Mouse (Mus musculus) neural tube, embryonic 15.5 days (tissue): Measurements from ENCODE around the gene Rad52. TPM values are rescaled to one million over a fixed set of nuclear protein-coding genes. Genes with fewer than 3 reads are reported as not detected.

Source experiments
- ATAC-seq: fragments of 200-750 bp; cut with Nextera tagmentation; 2 replicates; pipeline ENCODE4 v1.8.0; 2017; ENCODE audit warnings: mild to moderate bottlenecking, moderate TSS enrichment, moderate library complexity; ENCODE audit not compliant: low FRiP score
- H3K27ac ChIP-seq: fragments of 300-500 bp; sonication (generic); replicated peaks from 2 replicates; pipeline ENCODE4 v1.5.1; 2015; ENCODE audit warnings: mild to moderate bottlenecking, inconsistent platforms
- H3K27me3 ChIP-seq: fragments of 300-500 bp; sonication (generic); replicated peaks from 2 replicates; pipeline ENCODE4 v1.6.1; 2015; ENCODE audit warnings: inconsistent platforms
- H3K36me3 ChIP-seq: fragments of 300-500 bp; sonication (generic); 2 replicates; pipeline ENCODE4 v1.6.1; 2015; ENCODE audit warnings: inconsistent platforms
- H3K4me1 ChIP-seq: fragments of 300-500 bp; sonication (generic); 2 replicates; pipeline ENCODE4 v1.6.1; 2015; ENCODE audit warnings: inconsistent platforms
- H3K4me2 ChIP-seq: fragments of 300-500 bp; sonication (generic); 2 replicates; pipeline ENCODE4 v1.6.1; 2015; ENCODE audit warnings: inconsistent platforms, mild to moderate bottlenecking, moderate library complexity
- H3K4me3 ChIP-seq: fragments of 300-500 bp; sonication (generic); replicated peaks from 2 replicates; pipeline ENCODE4 v1.5.1; 2015; ENCODE audit warnings: mild to moderate bottlenecking, inconsistent platforms
- H3K9ac ChIP-seq: fragments of 300-500 bp; sonication (generic); replicated peaks from 2 replicates; pipeline ENCODE4 v1.6.1; 2015; ENCODE audit warnings: mild to moderate bottlenecking, inconsistent platforms
- H3K9me3 ChIP-seq: fragments of 300-500 bp; sonication (generic); replicated peaks from 2 replicates; pipeline ENCODE4 v1.6.1; 2016; ENCODE audit warnings: inconsistent platforms
- WGBS: fragments of 180-500 bp; shearing (Covaris S2); methylation state at CpG from one replicate; pipeline ENCODE4 v1.1.7; 2015; ENCODE audit warnings: mixed read lengths; 5-methylcytosine and 5-hydroxymethylcytosine counted together
- polyA plus RNA-seq: library from polyadenylated mRNA; unstranded; fragments of >200 nt; fragmentation: Nextera tagmentation; extraction: Ambion mirVana; gene quantifications from 2 replicates; pipeline ENCODE4 v1.2.1, GENCODE M21; 2015

The Rad52 gene
- polyA plus RNA-seq, 1 experiment from 2014 or later = 25.7 TPM

DNA sequence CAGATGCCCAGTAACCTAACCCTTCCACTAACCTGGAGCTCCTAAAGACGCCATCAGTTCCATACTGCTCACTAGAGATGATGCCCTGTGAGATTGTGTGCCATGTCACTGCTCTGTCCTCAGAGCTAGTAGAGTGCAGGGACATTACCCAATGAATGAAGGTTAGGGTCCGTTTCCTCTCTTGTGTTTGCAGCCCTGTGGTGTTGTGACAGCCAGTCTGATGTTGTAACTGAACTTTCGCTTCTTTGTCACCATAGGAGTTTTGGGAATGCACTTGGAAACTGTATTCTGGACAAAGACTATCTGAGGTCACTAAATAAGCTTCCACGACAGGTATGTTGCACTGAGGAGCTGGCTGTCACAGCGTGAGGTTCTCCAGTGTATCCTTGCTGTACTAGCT lies 13.2 kb downstream of the Rad52 start:
- Histone ChIP-seq H3K27me3 (no peaks in the 10 kb centered on the region), H3K4me3 (no peak overlapping the region), H3K4me2 (no peak overlapping the region), H3K9me3 (no peaks in the 10 kb centered on the region), H3K4me1 (no peaks in the 10 kb centered on the region), H3K9ac (no peak overlapping the region), H3K27ac (no peak overlapping the region), H3K36me3 (peaks cover 59% of the 10 kb centered on the region)
- WGBS = 92% methylated on average over 5 of the region's 5 CpGs
- no peak for ATAC-seq

DNA sequence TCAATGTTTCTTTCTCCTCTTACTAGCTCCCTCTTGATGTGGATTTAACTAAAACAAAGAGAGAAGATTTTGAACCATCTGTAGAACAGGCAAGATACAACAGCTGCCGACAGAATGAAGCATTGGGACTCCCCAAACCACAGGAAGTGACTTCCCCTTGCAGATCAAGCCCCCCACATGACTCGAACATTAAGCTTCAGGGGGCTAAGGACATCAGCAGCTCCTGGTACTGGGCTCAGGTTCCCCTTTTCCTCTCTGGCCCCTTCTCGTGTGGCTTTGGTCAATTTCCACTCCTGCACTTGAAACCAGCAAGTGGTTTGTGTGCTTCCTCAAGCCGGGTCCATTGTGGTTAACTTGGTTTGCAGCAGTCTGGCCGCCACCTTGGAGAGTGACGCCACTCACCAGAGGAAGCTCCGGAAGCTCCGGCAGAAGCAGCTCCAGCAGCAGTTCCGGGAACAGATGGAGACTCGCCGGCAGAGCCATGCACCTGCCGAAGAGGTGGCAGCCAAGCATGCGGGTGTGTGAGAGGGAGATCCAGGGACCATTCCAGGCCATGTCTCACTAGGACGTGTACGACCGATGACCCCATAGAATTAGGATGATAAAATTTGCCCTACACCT lies 16.2 kb downstream of the Rad52 start:
- Histone ChIP-seq H3K9ac (no peak overlapping the region), H3K9me3 (no peaks in the 10 kb centered on the region), H3K4me3 (no peak overlapping the region), H3K4me1 (no peaks in the 10 kb centered on the region), H3K36me3 (peaks cover 66% of the 10 kb centered on the region), H3K27ac (no peak overlapping the region), H3K27me3 (no peaks in the 10 kb centered on the region), H3K4me2 (no peak overlapping the region)
- WGBS = 90% methylated on average over 16 of the region's 16 CpGs
- no peak for ATAC-seq

DNA sequence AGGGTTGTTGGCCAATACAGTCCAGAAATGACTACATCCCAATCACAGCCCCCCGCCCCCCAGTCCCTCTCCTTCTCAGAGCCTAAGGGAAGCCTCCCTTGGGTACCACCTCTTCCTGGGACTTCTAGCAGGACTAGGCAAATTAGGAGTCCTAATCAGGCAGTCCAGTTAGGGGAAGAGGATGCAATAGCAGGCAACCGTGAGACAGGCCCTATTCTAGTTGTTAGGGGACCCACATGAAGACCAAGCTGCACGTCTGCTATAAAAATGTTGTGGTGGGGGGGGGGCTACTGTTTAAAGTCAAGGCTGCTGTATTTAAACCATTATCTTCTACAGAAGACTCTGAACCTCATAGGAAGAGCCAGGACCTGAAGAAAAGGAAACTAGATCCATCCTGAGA lies 19.6 kb downstream of the Rad52 start:
- no peaks in the 10 kb centered on the region for H3K27me3 ChIP-seq
- no peak overlapping the region for H3K27ac ChIP-seq
- peaks cover 72% of the 10 kb centered on the region for H3K36me3 ChIP-seq
- no peak overlapping the region for H3K4me2 ChIP-seq
- H3K9ac ChIP-seq = no peak overlapping the region
- H3K9me3 ChIP-seq = no peaks in the 10 kb centered on the region
- no peak for ATAC-seq
- WGBS = 92% methylated on average over 3 of the region's 3 CpGs
- no peak overlapping the region for H3K4me3 ChIP-seq
- H3K4me1 ChIP-seq = no peaks in the 10 kb centered on the region

DNA sequence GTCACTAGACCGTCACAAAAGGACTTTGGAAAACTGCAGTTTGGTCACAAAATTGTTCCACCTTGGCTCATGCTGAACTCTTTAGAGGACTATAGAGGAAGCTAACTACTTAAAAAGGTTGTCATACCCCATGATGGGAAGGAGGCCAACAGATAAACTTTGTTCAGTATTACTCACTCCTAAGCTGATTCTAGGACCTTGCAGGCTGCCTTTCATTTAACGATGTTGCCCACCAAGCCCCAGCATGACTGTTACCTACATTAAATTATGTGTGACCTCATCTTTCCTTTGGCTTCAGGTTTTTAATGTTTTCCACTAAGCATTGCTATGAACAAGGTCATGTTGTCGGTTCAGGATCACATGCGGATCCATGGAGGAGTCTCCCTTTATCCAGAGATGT lies 20.0 kb downstream of the Rad52 start:
- H3K4me3 ChIP-seq = no peak overlapping the region
- no peaks in the 10 kb centered on the region for H3K9me3 ChIP-seq
- WGBS = 93% methylated on average over 4 of the region's 4 CpGs
- no peak overlapping the region for H3K27ac ChIP-seq
- H3K27me3 ChIP-seq = no peaks in the 10 kb centered on the region
- peaks cover 76% of the 10 kb centered on the region for H3K36me3 ChIP-seq
- H3K4me2 ChIP-seq = no peak overlapping the region
- ATAC-seq = no peak
- H3K4me1 ChIP-seq = no peaks in the 10 kb centered on the region
- no peak overlapping the region for H3K9ac ChIP-seq

DNA sequence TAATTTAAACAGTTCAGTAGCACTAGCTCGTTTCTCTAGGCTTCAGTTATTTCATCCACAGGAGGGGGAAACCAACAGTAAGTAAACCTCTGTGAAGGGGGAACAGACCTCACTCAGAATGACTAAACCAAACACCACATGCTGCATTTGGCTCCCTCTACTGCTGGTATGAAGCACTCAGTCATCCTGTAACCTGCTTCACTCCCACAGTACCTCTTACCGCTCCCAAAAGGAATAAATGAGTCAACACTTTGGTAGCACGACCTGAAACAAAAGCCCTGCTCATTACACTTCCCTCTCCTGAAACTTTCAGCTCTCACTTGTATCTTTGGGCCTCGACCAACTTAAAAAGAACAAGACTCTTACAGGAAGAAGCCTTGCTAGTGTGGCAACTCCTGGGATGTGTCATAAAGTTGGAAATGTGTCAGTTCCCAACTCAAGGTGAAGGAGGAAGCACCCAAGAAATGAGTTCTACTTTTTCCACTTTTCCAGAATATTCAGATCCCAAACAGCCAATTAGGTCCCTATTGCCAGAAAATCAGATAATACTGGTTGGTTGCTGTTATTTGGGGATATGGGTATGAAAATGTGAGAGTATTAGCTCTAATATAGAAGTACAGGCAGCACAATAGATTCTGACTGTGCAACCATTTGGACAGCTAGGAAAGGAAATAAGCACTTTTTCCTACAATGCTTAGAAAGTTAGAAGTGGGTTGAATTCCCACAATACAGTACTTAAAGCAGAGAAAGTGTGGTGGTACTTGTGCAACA lies 21.9 kb downstream of the Rad52 start:
- Histone ChIP-seq H3K27me3 (no peaks in the 10 kb centered on the region), H3K36me3 (peaks cover 80% of the 10 kb centered on the region), H3K27ac (no peak overlapping the region), H3K9me3 (no peaks in the 10 kb centered on the region), H3K4me2 (no peak overlapping the region), H3K4me3 (no peak overlapping the region), H3K4me1 (no peaks in the 10 kb centered on the region), H3K9ac (no peak overlapping the region)
- 52% methylated on average over 4 of the region's 4 CpGs for WGBS
- no peak for ATAC-seq

Other genes starting within 250 kb of the Rad52 start
- gene Erc1, start 54.5 kb upstream of the Rad52 start, polyA plus RNA-seq = 42.9 and 51.1 TPM in 2 replicates
- 51.4 and 52.4 TPM in 2 replicates for gene Wnk1, start 136.0 kb downstream of the Rad52 start, polyA plus RNA-seq
- gene Ninj2, start 190.7 kb downstream of the Rad52 start, polyA plus RNA-seq = 0.19 and 0.46 TPM in 2 replicates